Mouse (Mus musculus) adrenal gland, postnatal 10 days (tissue): ENCODE data around the gene Ift22. TPM values are rescaled to one million over a fixed set of nuclear protein-coding genes. Genes with fewer than 3 reads are reported as not detected.

Experiments
- DNase-seq: peaks from one replicate; pipeline ENCODE4 v3.0.0; 2021; ENCODE audit warnings: mixed read lengths
- long read RNA-seq, 2 experiments: library from polyadenylated mRNA; stranded (forward); transcript quantifications; one replicate each; pipeline ENCODE4 v2.0.0; 2021
- total RNA-seq, 2 experiments: library from RNA; stranded (reverse); gene quantifications; 2 replicates each; pipeline ENCODE4 v1.2.3; 2021

Ift22 gene
- total RNA-seq: 10 to 100 TPM; 24.5 to 27.5 TPM
- long read RNA-seq, experiment 1, transcript Ift22-205 (5 exons, 3,071 nt): major isoform, 16 of 24 reads
- long read RNA-seq, experiment 1, partial matches to known transcripts: 1 of 24 reads
- long read RNA-seq, experiment 1, other reads (novel, unspliced or antisense): 5 of 24 reads
- long read RNA-seq, experiment 2, transcript Ift22-205 (5 exons, 3,071 nt): major isoform, 12 of 21 reads
- long read RNA-seq, experiment 2, partial matches to known transcripts: 3 of 21 reads
- long read RNA-seq, experiment 2, other reads (novel, unspliced or antisense): 5 of 21 reads

DNA sequence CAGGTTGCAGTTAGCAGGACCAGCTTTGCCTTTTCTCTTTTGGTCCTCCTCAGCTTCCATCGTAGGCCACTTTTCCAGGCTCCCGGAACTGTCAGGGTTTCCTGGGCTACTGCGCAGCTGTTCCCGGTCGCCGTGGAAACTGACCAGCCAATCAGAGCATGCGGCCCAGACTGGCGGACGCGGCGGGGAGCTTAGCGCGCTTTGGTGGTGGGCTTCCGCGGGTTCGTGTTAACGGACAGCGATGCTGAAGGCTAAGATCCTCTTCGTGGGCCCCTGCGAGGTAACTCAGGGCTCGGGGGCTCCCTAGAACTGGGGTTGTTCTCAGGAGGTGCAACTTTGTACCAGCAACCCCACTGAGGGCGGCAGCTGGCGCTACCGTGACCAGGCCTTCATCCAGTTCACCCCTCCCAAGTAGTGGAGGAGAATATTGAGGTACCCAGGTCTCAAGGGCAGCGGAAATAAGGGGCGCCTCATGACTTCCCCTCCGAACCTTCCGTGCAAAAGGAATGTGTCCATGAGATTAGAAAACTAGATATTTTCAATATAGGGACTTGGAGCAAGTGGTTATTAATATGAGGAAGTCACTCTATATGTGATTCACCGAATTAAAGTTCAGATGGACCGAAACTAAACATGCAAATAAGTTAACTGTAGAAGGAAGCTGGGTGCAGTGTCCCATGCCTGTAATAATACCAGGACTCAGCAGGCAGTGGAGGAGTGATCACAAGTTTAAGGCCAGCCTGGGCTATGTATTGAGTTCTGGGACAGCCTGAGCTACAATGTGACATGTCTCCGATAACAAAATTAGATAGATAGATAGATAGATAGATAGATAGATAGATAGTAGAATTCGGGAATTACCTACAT lies at the start of gene Ift22:
Gene Ift22 (plus strand): TSS at position 160 of the 867 bp plus-strand sequence.
- peak; percentile 97 for DNase-seq

DNA sequence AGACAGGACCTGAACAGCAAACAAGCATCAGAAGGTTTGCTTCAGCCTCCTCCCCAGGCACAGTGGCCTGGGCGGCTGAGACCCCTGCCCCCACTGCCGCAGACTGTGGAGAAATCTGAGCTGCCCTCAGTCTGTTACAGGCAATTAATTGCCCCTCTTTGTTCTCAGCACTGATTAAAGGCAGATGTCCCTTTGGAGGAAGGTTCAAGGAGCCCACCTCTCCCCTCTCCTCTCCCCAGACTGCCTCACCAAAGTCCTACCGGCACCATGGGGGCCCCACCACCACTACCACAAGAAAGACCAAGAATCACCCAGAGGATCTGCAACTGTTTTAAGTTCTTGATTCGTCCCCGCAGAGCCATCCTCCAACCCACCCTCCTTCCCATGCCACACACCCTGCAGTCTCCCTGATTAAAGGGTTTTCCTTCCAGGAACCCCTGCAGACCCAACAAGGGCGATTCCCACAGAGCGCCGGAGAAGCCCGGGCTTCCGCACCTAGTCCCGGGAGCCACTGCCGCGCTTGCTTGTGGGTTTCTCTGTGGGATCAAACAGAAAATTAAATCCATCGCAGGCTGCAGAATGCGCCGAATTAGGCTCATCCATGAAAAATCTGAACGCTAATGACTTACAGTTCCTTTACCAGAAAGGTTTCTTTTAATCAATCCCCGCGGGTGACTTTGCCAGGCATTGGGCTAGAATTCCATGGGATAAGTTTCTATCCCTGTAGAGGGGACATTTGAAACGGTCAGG lies 46.6 kb upstream of the Ift22 start:
- no peak for DNase-seq

DNA sequence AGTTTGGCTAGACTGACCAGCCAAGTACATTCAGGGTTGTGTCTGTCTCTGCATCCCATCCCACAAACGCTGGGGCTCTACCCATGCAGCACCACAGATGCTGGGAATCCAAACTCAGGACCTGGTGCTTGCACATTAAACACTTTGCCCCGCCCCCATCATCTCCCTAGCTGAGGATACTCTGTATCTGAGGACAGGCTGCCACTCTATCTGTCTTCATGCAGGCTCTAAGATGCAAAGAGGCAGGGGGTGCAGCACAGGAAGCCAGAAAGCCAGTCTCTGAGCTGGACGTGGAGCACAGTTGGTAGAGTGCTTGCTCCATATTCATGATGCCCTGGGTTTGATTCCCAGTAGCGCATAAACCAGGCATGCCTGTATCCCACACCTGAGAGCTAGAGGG lies 45.1 kb upstream of the Ift22 start:
- no peak for DNase-seq

DNA sequence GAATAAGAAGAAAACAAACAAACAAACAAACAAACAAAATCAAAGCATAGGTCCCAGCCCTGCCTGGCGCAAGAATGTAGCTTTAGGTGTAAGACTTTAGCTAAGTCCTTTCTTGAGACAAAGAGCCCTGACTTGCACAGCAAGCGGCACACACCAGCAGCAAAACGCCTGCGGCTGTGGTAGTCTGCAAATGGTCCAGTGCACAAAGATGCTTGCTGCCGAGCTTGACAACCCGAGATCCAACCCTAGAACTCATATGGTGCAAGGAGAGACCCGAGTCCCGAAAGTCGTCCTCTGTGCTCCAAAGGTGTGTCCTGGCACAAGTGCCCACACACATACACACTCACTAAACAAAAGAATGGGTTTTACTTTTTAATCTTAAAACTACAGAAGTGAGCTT lies 44.7 kb upstream of the Ift22 start:
- no peak for DNase-seq

DNA sequence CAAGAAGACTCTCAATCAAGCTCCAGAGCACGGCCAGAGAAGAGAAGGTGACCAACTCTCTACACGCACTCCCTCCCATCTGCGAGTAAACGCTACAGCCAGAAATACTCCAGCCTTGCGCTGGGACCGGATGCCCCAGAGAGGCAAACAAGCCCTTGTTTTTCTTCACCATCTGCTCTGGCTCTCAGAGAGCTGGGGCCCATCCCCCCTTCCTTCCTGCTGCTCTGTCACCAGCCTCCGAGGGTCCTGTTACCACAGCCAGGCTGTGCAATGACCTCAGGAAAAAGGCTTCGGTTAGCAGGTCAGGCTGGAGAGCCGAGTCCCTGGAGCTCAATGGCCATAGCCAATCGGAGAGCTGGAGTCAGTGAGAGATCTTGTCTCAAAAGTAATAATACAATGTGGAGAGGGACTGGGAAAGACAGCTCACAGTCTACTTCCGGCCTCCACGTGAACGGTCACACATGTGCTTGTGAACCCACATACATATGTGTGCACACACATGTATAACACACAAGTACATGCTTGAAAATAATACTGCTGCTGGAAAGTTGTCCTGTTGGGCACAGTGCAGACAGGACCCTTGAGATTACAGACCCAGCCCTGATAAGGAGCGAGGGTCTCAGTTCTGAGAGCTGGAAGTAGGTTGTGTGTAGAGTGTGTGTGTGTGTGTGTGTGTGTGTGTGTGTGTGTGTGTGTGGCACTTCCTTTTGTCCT lies 43.8 kb upstream of the Ift22 start:
- peak; percentile 37 for DNase-seq

DNA sequence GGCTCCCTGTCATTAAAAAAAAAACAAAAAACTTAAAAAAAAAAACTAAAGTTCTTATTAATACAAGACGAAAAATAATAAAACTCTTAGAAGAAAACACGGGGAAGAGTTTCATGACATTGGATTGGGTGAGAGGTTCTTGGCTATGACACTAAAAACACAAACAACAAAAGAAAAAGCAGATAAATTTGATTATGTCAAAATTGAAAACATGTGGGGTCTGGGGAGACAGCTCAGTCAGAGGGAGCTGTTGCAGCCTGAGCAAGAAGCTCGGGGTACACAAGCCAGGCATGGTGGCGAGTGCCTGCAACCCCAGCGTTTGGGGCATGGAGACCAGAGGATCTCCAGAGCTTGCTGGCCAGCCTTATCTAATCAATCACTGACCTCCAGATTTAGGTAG lies 40.2 kb upstream of the Ift22 start:
- no peak for DNase-seq

DNA sequence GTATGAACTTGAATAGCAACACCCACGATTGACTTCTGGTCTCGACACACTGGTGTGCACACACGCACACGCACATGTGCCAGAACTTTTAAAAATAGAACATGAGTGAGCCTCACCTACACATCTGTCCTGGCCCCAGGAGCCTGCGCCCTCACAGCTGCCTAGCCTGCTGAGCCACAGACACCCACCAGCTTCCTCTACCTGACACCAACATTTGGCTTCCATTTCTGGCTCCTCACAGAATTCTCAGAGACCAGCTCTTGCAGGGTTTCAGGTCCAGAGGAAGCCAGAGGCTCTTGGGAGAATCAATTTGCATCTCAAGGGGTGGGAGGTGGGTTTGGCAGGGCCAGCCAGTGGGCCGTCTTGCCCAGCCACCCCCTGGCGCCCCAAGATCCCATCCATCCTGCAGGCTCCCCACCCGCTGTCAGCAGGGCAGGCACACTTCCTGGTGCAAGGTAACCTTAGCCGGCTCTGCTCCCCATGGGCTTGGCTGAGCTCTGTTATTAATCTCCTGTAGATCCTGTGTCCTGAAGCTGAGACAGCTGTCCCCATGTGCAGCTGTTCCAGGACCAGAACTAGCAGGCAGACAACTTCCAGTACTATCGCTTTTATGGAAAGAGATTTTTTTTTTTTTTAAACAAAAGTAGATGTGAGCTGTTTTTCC lies 38.4 kb upstream of the Ift22 start:
- DNase-seq: no peak

DNA sequence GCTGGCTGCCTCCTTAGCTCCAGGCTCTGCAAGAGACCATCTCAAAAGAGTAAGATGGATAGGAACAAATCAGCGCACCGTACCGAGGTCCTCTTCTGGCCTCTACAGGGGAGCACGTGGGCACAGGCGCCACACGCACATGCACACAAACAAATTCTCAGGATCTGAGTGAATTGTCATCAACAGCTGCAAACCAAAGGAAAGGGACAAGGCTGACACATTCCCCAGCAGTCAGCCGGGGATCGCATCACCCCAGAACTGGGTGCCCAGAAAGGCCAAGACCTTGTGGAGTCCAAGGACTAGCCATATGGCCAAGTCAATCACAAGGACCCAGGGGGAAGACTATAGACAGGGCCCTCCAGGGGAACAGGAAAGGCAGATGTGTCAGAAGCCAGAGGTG lies 35.5 kb upstream of the Ift22 start:
- no peak for DNase-seq

DNA sequence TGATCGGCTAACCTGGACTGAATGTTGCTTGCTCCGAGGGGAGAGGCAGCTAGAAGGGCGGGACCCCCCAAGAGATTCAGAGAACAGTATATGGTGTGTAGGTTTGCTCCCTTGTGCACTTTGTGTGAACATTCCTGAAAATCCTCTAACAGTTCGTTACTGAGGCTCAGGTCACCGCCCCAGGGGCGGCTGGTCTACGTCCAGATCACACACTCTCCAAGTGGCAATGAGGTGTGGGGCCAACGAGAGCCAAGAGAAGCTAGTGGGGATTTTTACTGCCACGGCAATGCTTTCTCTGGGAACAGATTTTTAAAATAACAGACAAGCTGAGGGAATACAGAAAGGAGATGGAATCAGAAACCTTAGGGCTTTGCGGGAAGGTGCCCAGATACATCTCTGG lies 33.7 kb upstream of the Ift22 start:
- DNase-seq: no peak

DNA sequence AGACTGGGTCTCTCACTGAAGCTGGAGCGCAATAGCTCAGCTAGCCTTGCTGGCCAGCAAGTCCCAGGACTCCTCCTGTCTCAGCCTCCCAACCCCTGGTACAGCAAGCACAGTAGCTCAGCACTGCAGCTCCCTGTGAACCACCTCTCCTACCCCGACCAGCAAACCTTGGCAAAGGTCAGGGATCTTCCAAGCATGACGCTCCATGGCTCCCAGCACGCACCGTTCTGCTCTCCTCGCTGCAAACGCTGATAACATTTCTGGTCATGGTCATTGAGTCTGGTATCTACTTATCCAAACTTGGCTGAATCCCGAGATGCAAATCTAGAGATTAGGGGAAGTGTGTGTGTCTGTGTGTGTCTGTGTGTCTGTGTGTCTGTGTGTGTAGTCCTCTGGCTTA lies 27.8 kb upstream of the Ift22 start:
- DNase-seq: peak; percentile 16

DNA sequence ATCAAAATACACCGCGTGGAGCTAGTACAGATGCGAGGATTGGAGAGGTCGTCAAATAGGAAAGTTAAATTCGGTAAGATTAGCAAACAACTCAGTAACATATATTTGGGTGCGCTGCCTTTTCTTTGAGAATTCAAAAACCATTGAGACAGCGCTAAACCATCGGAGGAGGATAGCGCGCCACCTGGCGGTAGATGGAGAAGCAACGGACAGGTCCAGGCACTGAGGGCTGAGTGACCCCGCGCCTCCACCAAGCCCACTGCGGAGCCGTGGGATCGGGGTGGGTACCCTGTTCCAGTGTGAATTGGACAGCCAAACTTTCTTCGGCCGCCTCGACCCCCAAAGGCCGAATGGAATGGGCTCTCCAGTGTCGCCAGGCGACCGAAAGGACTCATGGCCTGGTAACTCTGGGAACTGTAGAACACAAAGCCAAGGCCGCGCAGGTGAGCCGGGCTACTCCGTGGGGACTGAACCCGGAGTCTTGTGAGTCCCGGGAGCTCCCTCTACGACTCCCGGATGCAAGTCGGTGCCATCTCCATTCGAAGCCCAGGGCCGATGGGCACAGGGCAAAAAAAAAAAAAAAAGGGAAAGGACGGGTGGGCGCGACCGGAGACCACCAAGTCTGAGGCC lies 26.5 kb upstream of the Ift22 start:
- DNase-seq: peak; percentile 87

DNA sequence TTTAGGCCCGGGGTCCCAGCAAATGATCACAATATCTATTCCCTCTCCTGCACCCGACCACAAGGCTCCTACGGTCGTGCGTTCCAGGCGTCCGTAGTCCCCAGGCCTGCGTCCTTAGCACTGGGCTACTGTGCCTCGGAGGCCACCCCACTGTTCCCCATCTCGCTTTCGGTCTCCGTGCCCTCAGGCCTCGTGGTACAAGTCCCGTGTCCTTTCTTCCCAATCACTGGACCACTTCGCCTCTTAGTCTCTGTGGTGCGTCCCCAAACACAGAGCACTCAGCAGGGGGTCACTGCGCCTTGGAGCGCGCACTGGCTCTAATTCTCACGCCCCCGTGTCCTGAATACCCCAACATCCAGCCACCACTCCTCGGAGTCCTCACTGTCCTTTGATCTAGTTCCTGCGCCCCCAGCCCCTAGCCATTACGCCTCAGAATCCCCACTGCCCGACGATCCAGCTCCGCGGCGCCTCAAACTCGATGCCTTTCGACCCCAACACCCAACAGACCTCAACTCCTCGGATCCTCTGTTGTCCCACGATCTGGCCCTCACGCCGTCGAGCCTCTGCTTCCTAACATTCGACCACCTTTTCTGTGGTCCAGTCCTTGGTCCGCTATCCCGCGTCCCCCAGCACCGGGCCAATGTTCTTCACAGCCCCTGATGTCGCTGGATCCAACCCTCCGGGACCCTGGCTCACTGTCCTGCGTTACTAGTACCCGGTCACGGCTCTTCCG lies 25.7 kb upstream of the Ift22 start:
- DNase-seq: no peak

DNA sequence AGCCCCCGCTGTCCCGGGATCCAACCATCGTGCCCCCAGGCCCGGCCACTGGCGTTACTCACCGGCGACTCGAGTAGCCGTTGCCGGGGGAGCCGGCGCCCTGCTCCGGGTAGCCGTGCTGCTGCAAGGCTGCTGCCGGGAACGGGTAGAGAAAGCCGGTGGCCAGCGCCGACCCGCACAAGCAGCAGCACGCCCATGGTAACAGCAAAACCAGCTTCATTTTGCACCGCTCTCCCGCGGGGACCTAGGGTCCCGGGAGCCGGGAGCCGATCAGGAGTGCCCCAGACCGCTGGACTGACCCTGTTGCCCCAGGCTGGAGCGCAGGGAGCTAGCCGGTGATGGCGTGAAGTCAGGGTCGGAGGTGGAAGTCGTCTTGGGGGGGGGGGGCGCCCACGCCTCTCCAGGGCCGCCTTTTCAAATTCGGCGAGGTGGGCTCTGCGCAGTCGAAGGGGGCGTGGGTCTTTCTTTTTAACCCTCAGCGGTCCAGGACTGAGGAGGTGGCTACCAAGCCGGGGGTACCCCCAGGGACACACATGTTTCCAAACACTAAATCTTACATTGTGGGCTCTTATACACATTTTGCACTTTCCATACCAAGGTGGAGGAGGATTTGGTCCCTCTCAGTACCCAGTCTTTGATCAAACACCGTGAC lies 25.0 kb upstream of the Ift22 start, which contains the start of gene Col26a1:
Gene Col26a1 (minus strand): TSS at position 422 of the 652 bp plus-strand sequence.
- DNase-seq: peak; percentile 37

DNA sequence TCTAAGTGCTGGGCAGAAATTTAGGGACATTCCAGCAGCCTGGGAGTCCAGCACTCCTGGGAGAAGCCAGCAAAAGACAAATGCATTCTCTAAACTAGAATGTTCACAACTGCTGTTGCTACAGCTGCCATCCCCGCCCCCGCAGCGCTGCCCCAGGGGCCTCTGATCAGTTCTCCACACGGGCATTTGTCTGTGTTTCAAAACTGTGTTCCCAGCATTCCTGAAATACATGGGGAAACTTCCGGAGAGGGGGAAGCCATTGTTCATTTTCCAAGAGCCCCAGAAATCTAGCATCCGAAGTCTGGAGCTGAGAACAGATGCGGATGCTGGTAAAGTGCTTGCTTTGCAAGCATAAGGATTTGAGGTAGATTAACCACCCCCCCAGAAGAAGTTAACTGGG lies 21.0 kb upstream of the Ift22 start:
- DNase-seq: no peak

DNA sequence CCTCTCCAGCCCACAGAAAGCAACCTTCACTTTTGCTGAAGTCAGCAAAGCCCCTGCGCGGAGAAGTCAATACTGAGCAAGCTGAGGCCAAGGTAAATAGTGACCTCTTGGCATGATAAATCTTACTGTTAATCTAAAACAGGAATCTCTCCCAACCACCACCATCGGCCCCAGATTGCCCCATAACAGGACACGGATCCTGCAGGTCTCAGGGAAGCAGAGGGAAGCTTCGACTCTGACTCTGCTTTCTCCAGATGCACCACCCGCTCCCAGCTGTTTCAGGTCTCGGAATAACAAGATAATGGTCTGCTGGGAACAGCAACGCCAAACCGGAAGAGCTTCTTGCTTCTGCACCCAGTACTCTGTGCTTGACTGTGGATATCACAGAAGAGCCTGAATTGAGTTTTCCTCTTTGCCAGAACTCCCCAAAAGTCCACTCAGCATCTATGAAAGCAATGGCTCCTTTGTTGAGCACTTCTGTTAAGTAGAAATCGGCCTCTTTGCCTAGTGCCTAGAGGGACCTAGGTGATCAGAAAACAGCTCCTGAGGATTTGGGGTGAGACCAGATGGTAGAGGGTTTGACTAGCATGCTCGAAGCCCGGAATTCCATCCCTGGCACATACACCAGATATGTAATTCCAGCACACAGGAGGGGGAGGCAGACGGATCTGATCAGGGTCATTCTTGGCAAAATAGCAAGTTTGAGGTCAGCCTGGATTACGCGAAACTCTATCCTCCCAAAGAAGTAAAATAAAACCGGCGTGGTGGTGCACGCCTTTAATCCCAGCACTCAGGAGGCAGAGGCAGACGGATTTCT lies 19.2 kb upstream of the Ift22 start:
- no peak for DNase-seq

DNA sequence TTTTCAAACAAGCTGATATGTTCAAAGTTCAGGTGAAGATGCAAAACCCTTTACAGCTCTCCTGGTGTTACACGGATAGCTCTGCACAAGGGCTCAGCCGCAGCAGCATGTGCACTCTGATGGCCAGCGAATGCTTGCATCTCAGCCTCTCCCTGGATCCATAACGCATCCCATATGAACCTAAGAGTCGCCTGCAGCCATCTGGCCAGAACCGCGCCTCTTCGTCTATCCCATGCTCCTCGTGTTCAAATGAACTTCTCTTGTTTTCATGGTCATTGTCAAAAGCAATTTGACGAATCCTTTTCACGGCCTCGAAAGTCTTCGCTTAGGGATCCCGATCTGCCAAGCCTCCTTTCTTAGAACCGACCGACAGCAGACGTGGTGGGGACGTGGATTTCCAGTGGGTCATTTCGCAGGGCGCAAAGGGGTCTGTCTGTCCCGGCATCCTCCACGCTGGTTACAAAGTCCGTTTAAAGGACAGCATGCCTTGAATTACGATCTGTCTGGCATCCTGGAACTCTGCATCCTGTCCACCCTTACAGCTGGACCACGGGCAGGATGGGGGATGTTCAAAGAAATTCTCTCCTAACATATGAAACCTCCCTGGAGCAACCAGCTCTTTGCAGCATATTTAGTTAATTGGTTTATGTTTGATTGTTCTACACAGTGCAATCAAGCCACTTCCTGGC lies 13.0 kb upstream of the Ift22 start:
- DNase-seq: no peak

DNA sequence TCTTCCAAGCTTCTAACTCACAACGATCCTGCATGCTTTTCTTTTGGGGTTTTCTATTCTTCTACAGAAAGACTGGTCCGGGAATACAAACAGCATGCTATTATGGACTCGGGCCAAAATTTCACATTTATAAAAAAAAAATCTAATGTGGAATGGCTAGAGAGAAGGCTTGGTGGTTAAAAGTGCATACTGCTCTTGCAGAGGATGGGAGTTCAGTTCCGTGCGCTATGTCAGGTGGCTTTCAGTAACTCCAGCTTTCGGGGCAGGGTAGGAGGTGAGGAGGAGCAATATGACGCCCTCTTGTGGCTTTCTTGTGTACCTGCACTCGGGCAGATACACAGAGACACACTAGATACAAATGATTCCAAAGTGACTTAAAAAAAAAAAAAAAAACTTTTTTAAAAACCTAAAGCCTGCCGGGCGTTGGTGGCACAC lies 12.4 kb upstream of the Ift22 start:
- DNase-seq: no peak

DNA sequence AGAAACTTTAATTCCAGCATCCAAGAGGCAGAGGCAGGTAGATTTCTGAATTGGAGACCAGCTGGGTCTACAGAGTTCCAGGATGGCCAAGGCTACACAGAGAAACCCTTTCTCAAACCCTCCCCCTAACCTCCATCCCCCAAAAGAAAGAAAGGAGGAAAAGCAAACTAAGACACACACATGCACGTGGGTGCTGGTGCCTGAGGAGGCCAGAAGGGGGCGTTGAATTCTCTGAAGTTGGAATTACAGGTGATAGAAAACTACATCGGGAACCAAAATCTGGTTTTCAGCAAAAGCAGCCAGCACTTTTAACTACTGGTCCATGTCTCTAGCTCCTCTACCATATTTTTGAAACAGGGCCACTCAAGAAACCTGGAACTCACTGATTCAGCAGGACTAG lies 3.3 kb upstream of the Ift22 start:
- no peak for DNase-seq
